ENCODE assay signal across 21 mouse cellular contexts in genomic region chr8:90354782-90355181, GRCm38 (mm10). TPM values are rescaled to one million over a fixed set of nuclear protein-coding genes. Genes with fewer than 3 reads are reported as not detected.
DNase-seq lines count a peak whose midpoint lies in the region; ATAC-seq and TF ChIP-seq lines count a peak whose summit lies in the region.
"Had no signal": no experiment of that assay in that cellular context is flagged by ENCODE, and none has a peak within 500 bp of the region (broad histone marks: within the 10 kb centered on the region; RNA-seq: fewer than 3 reads in every experiment).

No protein-coding gene starts in this region.

- H3K27me3 ChIP-seq in hindbrain, embryonic 10.5 days (ENCODE audit: insufficient read depth, poor library complexity, severe bottlenecking), result peaks cover 14% of the 10 kb centered on the region
- H3K27me3 ChIP-seq in hindbrain, embryonic 12.5 days, result no peaks in the 10 kb centered on the region; the same call in 1 of the 2 replicates
- no peaks in the 10 kb centered on the region for H3K27me3 ChIP-seq in lung, embryonic 14.5 days (ENCODE audit: insufficient read depth, low read length)
- H3K27me3 ChIP-seq in midbrain, postnatal 0 days (ENCODE audit: insufficient read depth, low read length), result no peaks in the 10 kb centered on the region
- no peaks in the 10 kb centered on the region for H3K27me3 ChIP-seq in midbrain, embryonic 13.5 days
- no peaks in the 10 kb centered on the region for H3K27me3 ChIP-seq in stomach, postnatal 0 days (ENCODE audit: control insufficient read depth, insufficient read depth, low read length)
- H3K27me3 ChIP-seq: CH12.LX; heart, embryonic 13.5 days; hindbrain, embryonic 15.5 days had no signal

- no peak overlapping the region for H3K4me2 ChIP-seq in hindbrain, embryonic 12.5 days (replicated peaks)
- no peak overlapping the region for H3K4me2 ChIP-seq in lung, embryonic 14.5 days
- H3K4me2 ChIP-seq in midbrain, postnatal 0 days (ENCODE audit: low read depth, low read length, poor library complexity, severe bottlenecking), result no peak overlapping the region
- H3K4me2 ChIP-seq in midbrain, embryonic 13.5 days (replicated peaks), result no peak overlapping the region
- no peak overlapping the region for H3K4me2 ChIP-seq in stomach, postnatal 0 days (replicated peaks; ENCODE audit: low read depth)
- H3K4me2 ChIP-seq: heart, embryonic 13.5 days had no signal

- no peak for TF ChIP-seq EP300 in stomach, postnatal 0 days (optimal IDR thresholded peaks at IDR 0.05)

- TF ChIP-seq CTCF in lung, embryonic 14.5 days (IDR thresholded peaks at IDR 0.05; ENCODE audit: low read depth), result 0 out of 2 replicates have a peak, but pooled peaks have one; percentile 8
- TF ChIP-seq CTCF in lung, adult 2 months (IDR thresholded peaks at IDR 0.05; ENCODE audit: insufficient read depth, low read length), result no peak
- TF ChIP-seq CTCF in midbrain, postnatal 0 days (IDR thresholded peaks at IDR 0.05), result peak; percentile 40
- TF ChIP-seq CTCF in stomach, postnatal 0 days (IDR thresholded peaks at IDR 0.05; ENCODE audit: low read depth), result peak; percentile 36; the same call in 1 of the 2 replicates

- no peak overlapping the region for H3K4me3 ChIP-seq in hindbrain, embryonic 10.5 days
- no peak overlapping the region for H3K4me3 ChIP-seq in hindbrain, embryonic 12.5 days
- no peak overlapping the region for H3K4me3 ChIP-seq in lung, embryonic 14.5 days (ENCODE audit: low read depth, low read length)
- H3K4me3 ChIP-seq in lung, adult 2 months (replicated peaks; ENCODE audit: extremely low read depth, low read depth, low read length), result no peak overlapping the region
- no peak overlapping the region for H3K4me3 ChIP-seq in midbrain, postnatal 0 days (ENCODE audit: low read depth, low read length)
- H3K4me3 ChIP-seq in midbrain, embryonic 13.5 days (replicated peaks), result no peak overlapping the region
- no peak overlapping the region for H3K4me3 ChIP-seq in stomach, postnatal 0 days (ENCODE audit: low read depth, low read length)
- H3K4me3 ChIP-seq: embryonic facial prominence, embryonic 10.5 days; forebrain, embryonic 13.5 days; heart, embryonic 13.5 days; hindbrain, embryonic 15.5 days had no signal

- H3K27ac ChIP-seq in hindbrain, embryonic 10.5 days, result no peak overlapping the region; the same call in 1 of the 2 replicates
- H3K27ac ChIP-seq in hindbrain, embryonic 12.5 days, result no peak overlapping the region
- H3K27ac ChIP-seq in lung, embryonic 14.5 days (ENCODE audit: low read depth), result no peak overlapping the region
- no peak overlapping the region for H3K27ac ChIP-seq in midbrain, postnatal 0 days (ENCODE audit: low read depth, low read length)
- H3K27ac ChIP-seq in midbrain, embryonic 13.5 days, result no peak overlapping the region
- H3K27ac ChIP-seq in stomach, postnatal 0 days (replicated peaks), result no peak overlapping the region
- H3K27ac ChIP-seq: embryonic facial prominence, embryonic 10.5 days; forebrain, embryonic 13.5 days; heart, embryonic 13.5 days; hindbrain, embryonic 15.5 days had no signal

- 81% methylated on average over 3 of the region's 3 CpGs for WGBS in hindbrain, embryonic 10.5 days
- WGBS in hindbrain, embryonic 12.5 days, result 76% methylated on average over 3 of the region's 3 CpGs
- WGBS in lung, embryonic 14.5 days, result 75% methylated on average over 3 of the region's 3 CpGs
- 64% methylated on average over 3 of the region's 3 CpGs for WGBS in lung, adult 2 months
- WGBS in midbrain, postnatal 0 days, result 87% methylated on average over 3 of the region's 3 CpGs
- WGBS in midbrain, embryonic 13.5 days, result 79% methylated on average over 3 of the region's 3 CpGs
- WGBS in stomach, postnatal 0 days, result 55% methylated on average over 3 of the region's 3 CpGs

- no peak for ATAC-seq in hindbrain, embryonic 12.5 days (ENCODE audit: low FRiP score)
- ATAC-seq in lung, embryonic 14.5 days (ENCODE audit: insufficient read depth), result no peak
- no peak for ATAC-seq in midbrain, postnatal 0 days (ENCODE audit: low FRiP score)
- no peak for ATAC-seq in midbrain, embryonic 13.5 days
- peak; percentile 86 for ATAC-seq in stomach, postnatal 0 days (ENCODE audit: low FRiP score, low TSS enrichment)
- ATAC-seq: activated CD4-positive, CD25-positive, alpha-beta regulatory T cell, adult 4 months; forebrain, embryonic 13.5 days; forebrain, postnatal 0 days; Patski had no signal

- peak; percentile 9 for DNase-seq in hindbrain, embryonic 10.5 days (ENCODE audit: low spot score)
- DNase-seq in lung, embryonic 14.5 days, result no peak
- DNase-seq in lung, adult 2 months, result no peak
- DNase-seq in midbrain, postnatal 0 days (ENCODE audit: low spot score), result no peak
- no peak for DNase-seq in stomach, postnatal 0 days (ENCODE audit: low spot score)
- DNase-seq: adrenal gland, postnatal 14 days; cerebellum, adult 18-20 months; cerebellum, adult 9-11 months; forebrain, postnatal 0 days; gastrocnemius, postnatal 14 days; heart, postnatal 36 days had no signal

- no peaks in the 10 kb centered on the region for H3K9me3 ChIP-seq in hindbrain, embryonic 10.5 days
- no peaks in the 10 kb centered on the region for H3K9me3 ChIP-seq in hindbrain, embryonic 12.5 days (replicated peaks)
- H3K9me3 ChIP-seq in lung, embryonic 14.5 days (ENCODE audit: low read depth, low read length), result no peaks in the 10 kb centered on the region
- H3K9me3 ChIP-seq in midbrain, postnatal 0 days (ENCODE audit: low read length), result no peaks in the 10 kb centered on the region
- no peaks in the 10 kb centered on the region for H3K9me3 ChIP-seq in midbrain, embryonic 13.5 days
- no peaks in the 10 kb centered on the region for H3K9me3 ChIP-seq in stomach, postnatal 0 days (ENCODE audit: control insufficient read depth, low read length)
- H3K9me3 ChIP-seq: embryonic facial prominence, embryonic 10.5 days; forebrain, embryonic 13.5 days; heart, embryonic 13.5 days; hindbrain, embryonic 15.5 days had no signal

- TF ChIP-seq POLR2A in lung, adult 2 months (IDR thresholded peaks at IDR 0.05; ENCODE audit: borderline replicate concordance, extremely low read depth, low read depth, low read length), result no peak

- H3K4me1 ChIP-seq in hindbrain, embryonic 10.5 days (replicated peaks), result peaks cover 38% of the 10 kb centered on the region
- H3K4me1 ChIP-seq in hindbrain, embryonic 12.5 days, result peaks cover 13% of the 10 kb centered on the region
- H3K4me1 ChIP-seq in lung, embryonic 14.5 days (ENCODE audit: insufficient read depth), result no peaks in the 10 kb centered on the region
- peaks cover 8% of the 10 kb centered on the region for H3K4me1 ChIP-seq in lung, adult 2 months (ENCODE audit: control insufficient read depth, insufficient read depth, low read length)
- H3K4me1 ChIP-seq in midbrain, postnatal 0 days (ENCODE audit: insufficient read depth, low read length), result peaks cover 3% of the 10 kb centered on the region; the same call in 1 of the 2 replicates
- H3K4me1 ChIP-seq in midbrain, embryonic 13.5 days (replicated peaks), result peaks cover 22% of the 10 kb centered on the region
- no peaks in the 10 kb centered on the region for H3K4me1 ChIP-seq in stomach, postnatal 0 days (replicated peaks; ENCODE audit: control insufficient read depth, insufficient read depth)

- no peak overlapping the region for H3K9ac ChIP-seq in hindbrain, embryonic 12.5 days
- no peak overlapping the region for H3K9ac ChIP-seq in lung, embryonic 14.5 days
- H3K9ac ChIP-seq in midbrain, postnatal 0 days (replicated peaks; ENCODE audit: low read length, poor library complexity, severe bottlenecking), result no peak overlapping the region
- H3K9ac ChIP-seq in midbrain, embryonic 13.5 days (replicated peaks), result no peak overlapping the region
- H3K9ac ChIP-seq in stomach, postnatal 0 days (ENCODE audit: low read length), result no peak overlapping the region
- H3K9ac ChIP-seq: forebrain, embryonic 13.5 days; forebrain, postnatal 0 days; heart, embryonic 13.5 days; hindbrain, embryonic 15.5 days had no signal

- H3K36me3 ChIP-seq in hindbrain, embryonic 10.5 days, result no peaks in the 10 kb centered on the region
- no peaks in the 10 kb centered on the region for H3K36me3 ChIP-seq in hindbrain, embryonic 12.5 days
- no peaks in the 10 kb centered on the region for H3K36me3 ChIP-seq in lung, embryonic 14.5 days (ENCODE audit: insufficient read depth)
- no peaks in the 10 kb centered on the region for H3K36me3 ChIP-seq in midbrain, postnatal 0 days (ENCODE audit: insufficient read depth, low read length)
- no peaks in the 10 kb centered on the region for H3K36me3 ChIP-seq in midbrain, embryonic 13.5 days
- no peaks in the 10 kb centered on the region for H3K36me3 ChIP-seq in stomach, postnatal 0 days (ENCODE audit: control insufficient read depth, insufficient read depth, low read length)
- H3K36me3 ChIP-seq: embryonic facial prominence, embryonic 10.5 days; heart, embryonic 13.5 days; hindbrain, embryonic 15.5 days had no signal

RNA-seq across cellular contexts. Expression of gene Tox3, which starts 6.6 kb away (rescaled TPM):
- 15.0 and 24.4 TPM in 2 replicates for polyA plus RNA-seq in hindbrain, embryonic 10.5 days (2016; fragmentation: Nextera tagmentation; extraction: Ambion mirVana)
- polyA plus RNA-seq in hindbrain, embryonic 12.5 days (2016; fragmentation: Nextera tagmentation; extraction: Ambion mirVana), result 40.9 and 44.9 TPM in 2 replicates
- 7.6 and 8.2 TPM in 2 replicates for polyA plus RNA-seq in lung, embryonic 14.5 days (2014; fragmentation: Nextera tagmentation; extraction: Ambion mirVana)
- 13.8 and 17.3 TPM in 2 replicates for polyA plus RNA-seq in lung, adult 2 months (2012; rRNA removed)
- 38.0 and 46.1 TPM in 2 replicates for total RNA-seq in midbrain, postnatal 0 days (2014; rRNA removed)
- 27.9 and 31.0 TPM in 2 replicates for polyA plus RNA-seq in midbrain, postnatal 0 days (2015; fragmentation: Nextera tagmentation; extraction: Ambion mirVana)
- polyA plus RNA-seq in midbrain, embryonic 13.5 days (2015; fragmentation: Nextera tagmentation; extraction: Ambion mirVana), result 31.4 and 34.3 TPM in 2 replicates
- polyA plus RNA-seq in stomach, postnatal 0 days (2015; fragmentation: Nextera tagmentation; extraction: Ambion mirVana), result 5.4 and 7.2 TPM in 2 replicates
- total RNA-seq: CH12.LX; gastrocnemius, adult 18-20 months had no signal
- polyA plus RNA-seq: activated CD4-positive, CD25-positive, alpha-beta regulatory T cell, adult 4 months had no signal
